Mouse (Mus musculus) megakaryocyte-erythroid progenitor cell, adult 5-6 weeks (primary cell): ENCODE measurements at regions not wholly inside any gene's neighbourhood (a gene's known extent, or its start where the extent isn't known, plus 50 kb on each side); places are given as distances from the start of the nearest gene placed in this dataset.

Source experiments
- ATAC-seq: replicated peaks from 2 replicates; pipeline ENCODE4 v1.8.0; 2016; ENCODE audit warnings: mild to moderate bottlenecking, inconsistent platforms; ENCODE audit not compliant: severe bottlenecking, poor library complexity, low FRiP score, low TSS enrichment

DNA sequence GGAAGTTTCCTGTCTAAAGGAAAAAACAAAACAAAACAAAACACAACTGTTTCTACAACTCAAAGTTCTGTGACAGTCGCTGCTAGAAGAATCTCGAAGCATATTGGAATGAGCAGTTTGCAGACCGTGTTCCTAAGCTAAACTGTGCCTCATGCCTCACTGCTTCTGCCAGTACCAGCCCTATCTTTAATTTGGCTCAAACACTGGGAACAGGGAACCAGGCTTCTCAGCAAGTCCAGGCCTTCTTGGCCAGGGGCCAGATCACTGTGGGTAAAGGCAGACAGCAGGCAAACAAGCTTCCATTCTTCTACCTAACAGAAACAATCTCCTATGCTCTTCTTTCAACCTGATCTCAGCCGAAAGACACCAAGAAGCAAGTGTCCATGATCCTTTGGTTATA is 56.5 kb downstream of the Tmsb4x start:
- ATAC-seq = no peak

DNA sequence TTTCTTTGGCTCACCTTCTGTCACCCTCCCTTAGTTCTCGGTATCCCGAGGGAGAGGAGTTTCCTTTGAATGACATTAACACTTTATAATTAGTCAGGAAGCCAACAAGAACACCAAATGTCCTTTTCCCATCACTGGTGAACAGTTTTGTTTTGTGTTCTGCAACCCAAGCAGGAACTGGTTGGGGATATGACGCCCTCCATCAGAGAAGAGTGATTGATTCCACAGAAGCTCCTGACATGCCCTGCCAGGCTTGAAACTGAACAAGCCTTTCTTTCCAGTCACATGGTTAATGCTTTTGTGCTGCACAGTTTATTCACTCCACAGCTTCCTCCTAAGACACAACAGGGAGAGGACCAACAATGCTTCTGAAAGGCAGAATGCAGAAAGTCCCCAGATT is 57.8 kb downstream of the Tmsb4x start:
- ATAC-seq = no peak

DNA sequence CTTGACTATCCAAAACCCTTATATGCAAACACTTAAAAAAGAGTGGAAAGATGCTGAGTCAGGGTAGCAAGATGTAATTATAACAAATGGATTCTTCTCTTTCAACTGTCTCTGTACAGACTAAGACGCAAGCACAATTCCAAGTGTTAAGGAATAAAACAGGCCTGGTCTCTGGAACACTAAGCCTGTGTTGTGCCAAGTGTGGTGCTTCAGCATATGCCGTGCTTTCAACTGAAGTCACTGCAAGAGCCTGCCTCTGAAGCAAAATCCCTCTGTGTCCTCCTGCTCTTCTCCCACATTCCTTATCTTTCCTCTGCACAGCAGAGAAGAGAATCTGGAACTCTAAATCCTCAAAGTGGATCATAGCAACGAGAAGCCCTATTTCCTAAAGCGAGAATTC is 59.7 kb downstream of the Tmsb4x start:
- ATAC-seq = no peak

DNA sequence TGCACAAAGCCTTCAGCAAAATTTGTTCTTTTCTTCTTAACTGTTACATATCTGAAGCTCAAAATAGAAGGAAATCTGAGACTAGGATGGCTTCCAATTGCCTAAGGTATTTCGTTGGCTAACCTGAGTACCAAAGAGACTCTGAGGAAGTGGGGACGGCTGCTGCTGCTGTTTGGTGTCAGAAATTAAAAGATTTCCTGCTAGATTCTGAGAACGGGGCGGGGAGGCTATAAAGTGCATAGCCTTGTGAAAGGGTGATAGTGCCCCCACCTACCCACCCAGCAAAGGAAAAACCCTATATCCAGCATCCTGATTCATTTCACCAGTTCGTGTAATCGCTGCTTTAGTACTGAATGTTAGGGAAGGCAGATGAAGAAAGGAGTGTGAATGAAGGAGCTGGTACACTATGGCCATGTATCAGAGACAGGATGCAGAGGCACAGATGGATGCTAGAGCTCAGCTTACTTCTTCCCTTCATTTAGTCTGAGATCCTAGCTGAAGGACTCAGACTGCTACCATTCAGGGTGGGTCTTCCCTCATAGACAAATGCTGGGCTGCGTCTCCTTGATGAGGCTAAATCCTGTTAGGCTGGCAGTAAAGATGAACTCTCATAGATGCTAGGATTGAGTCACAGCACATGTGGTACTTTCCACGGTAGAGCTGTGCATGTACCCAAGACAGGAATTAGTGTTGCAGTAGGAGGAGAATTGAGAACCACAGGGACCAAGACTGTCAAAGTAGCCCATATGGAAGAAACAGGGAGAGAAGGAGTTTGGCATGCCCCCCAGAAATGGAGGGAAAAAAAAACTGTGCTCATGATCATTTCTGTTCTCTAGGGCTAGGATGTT is 62.4 kb downstream of the Tmsb4x start:
- no peak for ATAC-seq

DNA sequence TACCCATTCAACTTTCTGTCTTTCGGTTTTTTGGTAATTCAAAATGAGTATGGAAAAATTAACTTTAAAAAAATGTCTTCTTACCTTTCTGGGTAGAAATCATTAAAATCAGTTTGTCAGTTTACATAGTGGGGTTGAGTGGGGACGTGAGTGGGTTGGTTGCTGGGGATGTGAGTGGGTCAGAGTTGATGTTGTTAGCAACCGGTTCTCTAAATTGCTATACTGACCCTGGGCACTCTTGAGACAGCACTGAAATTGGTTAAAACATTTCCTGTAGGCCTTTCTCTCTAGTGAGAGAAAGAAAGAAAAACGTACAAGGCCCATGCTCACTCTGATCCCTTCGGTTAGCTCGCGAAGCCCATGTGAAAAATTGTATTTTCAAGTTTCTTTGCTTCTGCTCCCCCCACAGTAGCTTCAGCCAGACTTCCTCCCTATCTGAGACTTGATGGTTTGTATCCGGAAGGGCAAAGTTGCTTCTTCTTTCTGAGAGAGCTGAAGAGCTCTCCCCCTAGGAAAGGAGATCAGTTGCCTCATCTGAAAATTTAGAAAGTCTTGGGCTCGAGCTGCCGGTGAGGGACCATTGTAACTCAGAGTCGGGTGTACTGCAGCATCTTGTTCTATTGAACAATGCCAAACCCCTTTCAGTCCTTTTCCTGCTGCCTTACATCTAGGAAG is 63.5 kb downstream of the Tmsb4x start:
- no peak for ATAC-seq

DNA sequence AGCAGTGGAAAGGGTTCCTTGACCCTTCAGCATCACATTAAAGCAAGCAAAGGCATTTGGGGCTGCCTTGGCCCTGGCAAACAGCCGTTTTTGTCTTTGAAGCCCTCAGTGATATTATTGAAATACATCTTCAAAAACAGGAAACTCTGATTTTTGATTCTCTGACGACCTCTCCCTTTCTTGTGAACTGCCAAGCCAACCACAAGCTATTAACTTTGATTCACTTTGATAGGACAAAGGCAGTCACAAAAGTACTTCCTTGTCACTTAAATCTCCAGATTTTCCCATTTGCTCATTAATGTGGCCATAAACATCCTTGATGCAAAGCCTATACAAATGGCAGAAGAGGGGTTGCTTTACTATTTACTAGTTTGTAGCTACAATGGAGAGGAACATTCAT is 70.0 kb downstream of the Tmsb4x start:
- no peak for ATAC-seq

DNA sequence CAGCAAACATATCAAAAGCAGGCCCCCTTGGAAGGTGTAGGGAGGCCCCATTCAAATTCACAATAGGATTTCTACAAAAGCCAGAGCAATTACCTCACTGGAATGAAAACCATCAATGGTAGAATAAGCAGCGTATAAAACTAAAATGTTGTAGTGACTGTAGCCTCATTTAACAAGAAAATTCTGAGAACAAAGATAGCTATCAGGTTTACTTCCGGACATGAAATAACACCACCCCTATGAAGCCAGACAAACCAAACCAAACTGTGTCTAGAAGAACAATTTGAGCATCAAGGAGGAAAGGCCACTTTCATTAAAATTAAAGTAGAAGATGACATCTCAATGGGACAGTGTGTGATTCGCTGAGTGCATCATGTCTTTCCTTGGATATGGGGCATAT is 74.9 kb downstream of the Tmsb4x start:
- ATAC-seq = no peak

DNA sequence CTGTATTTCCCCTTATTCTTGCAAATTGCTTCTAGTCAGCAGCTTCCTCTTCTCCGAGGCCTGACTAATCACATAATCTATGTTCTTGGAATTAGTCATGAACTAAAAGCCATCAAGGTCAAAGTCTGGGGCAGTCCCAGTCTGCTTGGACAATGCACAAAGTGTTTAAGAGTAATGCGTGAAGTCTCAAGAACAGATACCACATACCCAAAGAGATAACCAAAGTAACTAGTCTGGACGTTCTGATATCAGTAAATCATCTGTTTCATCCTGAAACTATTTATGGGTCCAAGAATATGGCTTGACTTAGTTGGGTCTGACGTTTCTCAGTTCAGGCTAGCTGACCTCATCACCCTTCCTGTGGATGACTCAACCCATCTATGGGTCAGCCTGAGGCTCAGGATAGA is 76.1 kb downstream of the Tmsb4x start:
- ATAC-seq = no peak

DNA sequence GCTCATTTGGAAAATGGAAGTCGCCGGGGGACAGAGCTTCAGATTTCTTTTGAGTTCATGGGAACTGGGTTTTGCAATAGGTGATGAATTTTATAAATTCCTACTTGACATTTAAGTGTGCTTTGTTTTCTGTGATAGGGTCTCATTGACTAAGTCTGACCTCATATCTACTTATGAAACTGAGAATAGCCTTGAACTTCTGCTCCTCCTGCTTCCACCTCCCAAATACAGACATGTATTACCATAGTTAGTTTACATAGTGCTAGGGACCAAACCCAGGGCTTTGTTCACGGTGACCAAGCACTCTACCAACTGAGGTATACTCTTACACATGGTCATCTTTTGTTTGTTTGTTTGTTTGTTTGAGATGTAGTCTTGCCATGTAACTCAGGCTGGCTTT is 77.8 kb downstream of the Tmsb4x start:
- ATAC-seq = no peak

DNA sequence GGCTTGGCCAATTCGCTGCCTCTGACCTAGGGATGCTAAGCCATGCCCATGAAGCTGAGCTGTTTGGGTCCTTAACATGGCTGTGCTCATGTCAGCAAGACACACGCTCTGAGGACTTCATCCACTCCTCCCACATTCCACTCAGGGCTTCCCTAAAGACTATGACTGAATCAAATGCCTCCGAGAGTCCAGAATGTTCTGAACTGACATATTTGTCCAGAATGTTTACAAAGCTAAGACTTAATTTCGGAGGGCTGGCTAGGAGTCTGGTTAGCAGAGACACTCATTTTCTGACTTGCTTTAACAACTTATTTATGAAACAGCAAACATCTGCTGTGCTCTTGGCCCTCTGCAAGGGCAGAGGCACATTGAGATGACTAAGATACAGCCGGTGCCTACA is 78.5 kb downstream of the Tmsb4x start:
- no peak for ATAC-seq

DNA sequence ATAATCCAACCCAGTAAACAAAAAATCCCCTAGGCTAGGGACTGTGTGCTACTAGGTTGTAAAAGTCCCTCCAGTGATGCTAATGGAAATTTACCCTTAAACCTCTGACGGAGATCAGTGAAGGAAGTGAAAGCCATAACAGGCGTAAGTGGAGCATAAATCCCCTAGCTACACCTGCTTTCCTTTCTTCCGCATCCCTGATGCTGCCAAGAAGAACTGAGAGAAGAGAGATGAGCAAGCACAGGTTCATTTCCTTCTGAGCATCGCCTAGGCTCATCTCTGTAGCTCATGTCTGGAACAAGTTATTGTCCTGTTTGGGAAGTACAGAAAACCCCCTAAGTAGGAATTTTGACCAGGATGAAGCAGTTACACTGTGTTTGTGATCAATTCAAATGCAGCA is 89.8 kb downstream of the Tmsb4x start:
- ATAC-seq = no peak

DNA sequence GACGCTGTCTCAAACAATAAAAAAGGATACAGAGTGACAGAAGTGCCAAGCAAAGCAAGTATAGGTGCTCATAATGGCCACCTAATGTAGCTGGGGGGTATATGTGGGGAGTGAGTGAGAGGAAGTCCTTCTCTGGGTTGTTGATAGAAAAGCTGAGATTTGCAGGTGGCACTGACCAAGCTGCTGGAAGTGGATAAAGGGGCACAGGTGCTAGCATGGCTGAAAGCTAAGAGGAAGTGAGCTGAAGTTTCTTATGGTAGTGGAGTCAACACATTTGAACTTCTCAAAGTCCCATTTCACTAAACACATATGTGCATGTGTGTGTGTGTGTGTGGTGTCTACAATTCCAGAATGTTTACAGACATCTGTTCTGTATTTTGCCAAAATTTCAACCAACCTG is 94.0 kb downstream of the Tmsb4x start:
- ATAC-seq = no peak

DNA sequence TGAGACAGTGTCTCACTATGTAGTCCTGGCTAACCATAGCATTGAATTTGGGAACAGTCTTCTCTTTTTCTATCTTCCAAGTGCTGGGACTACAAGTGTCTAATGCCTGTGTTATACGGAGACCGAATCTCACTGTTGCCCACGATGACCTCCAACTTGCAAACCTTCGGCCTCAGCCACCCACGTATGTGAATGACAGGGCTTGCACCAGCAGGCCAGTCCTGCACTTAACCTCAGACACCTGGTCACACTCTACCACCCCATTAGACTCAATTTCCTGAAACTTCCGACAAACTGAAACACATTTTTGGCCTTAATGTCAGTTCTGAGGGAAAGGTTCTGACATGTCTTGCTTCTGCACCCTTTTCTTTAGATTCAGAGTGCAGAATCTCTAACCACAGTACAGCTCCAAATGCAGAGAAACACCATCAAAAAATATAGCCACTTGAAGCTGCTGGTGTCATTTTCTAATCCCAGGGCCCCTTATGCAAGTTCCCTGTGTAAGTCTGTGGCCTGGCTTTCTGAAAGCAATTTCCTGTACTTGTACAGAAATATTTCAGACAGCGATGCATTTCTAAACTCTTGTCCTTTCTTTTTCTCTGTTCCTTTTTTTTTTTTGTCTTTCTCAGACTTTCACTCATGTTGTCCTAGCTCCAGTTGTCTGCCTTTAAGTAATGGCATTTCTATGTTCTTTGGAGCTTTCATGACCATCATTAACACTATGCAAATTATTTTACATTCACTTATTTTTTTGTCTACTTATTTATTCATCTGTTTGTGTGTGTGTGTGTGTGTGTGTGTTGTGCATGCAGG is 97.8 kb downstream of the Tmsb4x start:
- no peak for ATAC-seq

DNA sequence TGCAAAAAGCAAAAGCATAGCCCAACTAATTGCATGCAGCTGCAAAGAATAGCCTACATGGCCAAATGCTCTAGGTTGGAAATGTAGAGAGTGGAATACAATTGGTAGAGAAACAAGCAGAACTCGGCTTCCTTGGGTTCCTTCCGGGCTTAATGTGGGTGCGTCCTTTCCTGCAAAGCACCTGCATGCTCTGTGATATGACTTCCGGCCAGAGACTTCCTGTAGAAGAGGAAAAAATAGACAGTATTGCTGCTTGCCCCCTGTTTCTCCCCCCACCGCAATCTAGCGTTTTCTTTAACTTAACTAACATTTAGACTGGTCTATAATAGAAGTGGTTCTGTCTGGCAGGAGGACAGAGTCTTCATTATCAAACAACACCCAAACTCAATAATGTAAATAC is 100.8 kb downstream of the Tmsb4x start:
- no peak for ATAC-seq

DNA sequence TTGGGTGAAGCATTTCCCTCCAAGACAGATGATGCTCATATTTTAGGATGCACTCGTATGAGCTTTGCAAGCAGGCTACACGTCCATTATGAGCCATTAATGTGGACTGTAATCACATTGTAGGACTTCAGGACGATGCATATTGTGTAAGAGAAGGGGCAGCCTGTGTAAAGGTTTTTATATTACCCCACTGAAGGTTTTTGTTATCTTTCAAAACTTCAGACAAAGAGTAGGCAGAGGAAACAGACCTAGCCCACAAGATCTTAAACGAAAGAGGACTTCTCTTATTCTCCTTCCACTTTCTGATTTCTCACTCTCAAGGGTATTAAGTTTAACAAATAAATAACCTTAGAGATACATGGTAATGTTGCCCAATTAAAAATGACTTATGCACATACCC is 101.6 kb downstream of the Tmsb4x start:
- ATAC-seq = no peak

DNA sequence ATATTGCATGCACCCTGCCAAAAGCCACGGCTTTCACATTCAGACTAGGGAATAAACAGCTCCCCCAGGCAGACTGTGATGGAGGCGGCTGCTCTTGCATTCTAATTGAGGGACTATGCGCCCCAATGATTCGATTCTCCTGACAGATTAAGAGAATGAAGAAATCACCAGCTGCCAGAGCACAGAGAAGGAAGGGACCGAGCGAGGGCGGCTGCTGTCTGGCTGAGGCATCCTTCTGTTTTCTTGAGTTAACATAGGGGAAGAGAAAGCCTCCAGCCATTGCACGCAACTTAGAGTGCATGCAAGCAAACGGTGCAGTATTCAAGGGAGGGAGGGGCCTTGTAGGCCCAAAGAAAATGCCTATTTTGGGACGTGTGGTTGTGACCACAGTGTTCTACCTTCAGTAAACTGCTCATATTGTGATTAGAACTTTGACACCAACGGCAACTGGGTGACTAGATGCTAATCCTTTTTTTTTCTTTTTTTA is 103.1 kb downstream of the Tmsb4x start:
- ATAC-seq = 0 out of 2 replicates have a peak, but pooled peaks have one; percentile 26

DNA sequence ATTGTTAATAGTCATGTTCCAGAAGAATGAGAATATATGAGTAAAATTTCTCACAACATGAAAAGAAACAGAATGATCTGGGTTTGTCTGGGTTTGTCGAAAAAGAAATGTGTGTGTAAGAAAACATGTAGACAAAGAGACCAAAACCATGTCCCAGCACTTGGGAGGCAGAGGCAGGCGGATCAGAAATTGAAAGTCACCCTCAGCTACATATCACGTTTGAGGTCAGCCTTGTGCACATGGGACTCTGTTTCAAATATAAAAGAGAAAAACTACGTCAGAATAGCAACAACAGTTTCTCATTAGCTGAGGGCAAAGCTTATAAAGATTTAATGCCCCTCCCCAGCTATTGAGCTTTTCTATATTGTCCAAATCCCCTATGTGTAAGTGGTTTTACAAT is 103.8 kb downstream of the Tmsb4x start:
- no peak for ATAC-seq

DNA sequence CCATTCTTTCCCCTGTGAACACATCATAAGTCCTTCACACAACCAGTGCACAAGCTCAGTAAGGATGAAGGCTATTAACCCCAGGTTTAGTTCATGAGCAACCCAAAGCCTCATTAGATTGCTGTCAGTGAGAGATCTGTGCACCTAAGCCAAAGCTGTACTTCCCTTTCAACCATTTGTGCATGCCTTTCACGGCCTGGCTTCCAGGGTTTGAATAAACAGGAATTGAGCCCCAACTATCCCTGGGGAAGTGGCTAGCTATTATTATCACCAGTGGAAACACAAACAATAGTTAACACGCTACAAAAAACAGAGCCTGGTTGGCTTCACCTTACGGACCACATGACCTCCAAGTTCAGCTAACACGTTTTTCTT is 104.9 kb downstream of the Tmsb4x start:
- no peak for ATAC-seq

DNA sequence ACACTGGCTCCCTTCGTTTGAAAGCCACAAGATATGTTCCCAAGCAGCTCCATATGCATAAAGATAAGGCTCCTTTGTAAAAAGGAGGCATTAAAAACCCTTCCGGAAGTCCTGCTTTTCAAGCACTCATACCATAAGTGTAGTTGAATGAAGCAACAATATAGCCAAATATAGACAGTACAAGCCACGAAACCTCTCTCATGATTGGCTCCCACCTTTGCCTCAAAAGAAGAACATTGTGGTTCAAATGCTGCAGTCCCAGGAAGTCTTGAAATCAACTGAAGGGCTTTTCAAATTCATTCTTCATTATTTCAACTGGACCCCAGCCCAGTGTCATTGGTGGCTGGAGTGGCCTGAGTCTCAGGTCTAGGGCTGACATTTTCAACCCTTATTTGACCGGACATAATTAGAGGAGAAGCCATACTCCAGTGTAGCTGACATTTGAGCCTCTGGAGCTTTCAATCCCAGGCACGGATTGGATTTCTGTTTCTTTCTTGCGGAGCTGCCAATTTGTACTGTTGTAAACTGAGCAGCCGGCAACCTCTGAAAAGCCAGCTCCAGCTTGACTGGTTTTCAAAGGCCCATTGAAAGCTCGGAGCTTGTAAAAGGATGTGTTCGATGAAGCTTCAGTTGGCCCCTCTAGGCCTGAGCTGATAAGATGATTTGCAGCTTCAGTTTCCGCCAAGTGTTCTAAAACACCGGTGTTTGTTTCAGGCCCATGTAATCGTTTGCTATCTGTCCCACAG is 105.4 kb downstream of the Tmsb4x start:
- ATAC-seq = no peak

DNA sequence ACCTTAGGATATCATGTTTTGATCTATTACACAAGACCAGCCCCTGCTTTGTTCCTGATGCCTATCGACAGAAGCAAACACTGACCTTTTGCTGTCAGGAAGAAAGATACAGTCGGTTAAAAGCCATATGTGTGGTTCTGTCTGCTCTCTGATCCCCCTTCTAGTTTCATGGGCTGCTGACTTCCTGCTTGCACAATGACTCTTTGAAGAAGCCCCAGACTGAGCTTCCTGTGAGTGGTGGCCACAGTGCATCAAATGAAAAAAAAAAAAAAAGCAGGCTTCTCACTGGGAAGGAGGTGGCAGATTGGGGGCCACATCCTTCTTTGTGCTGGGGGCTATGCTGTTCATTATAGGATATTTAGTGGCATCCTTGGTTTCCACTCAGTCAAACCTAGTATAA is 107.2 kb downstream of the Tmsb4x start:
- no peak for ATAC-seq
